Mouse (Mus musculus): Measurements from ENCODE around the gene Ndufb2. TPM values are rescaled to one million over a fixed set of nuclear protein-coding genes. Genes with fewer than 3 reads are reported as not detected.

Gene Ndufb2
- polyA plus RNA-seq, 1 experiment from 2014 or later = 582 TPM

- Histone ChIP-seq H3K36me3 (peaks cover 77% of the 10 kb centered on the region), H3K4me1 (no peaks in the 10 kb centered on the region), H3K9ac (replicated peaks) (no peak overlapping the region), H3K27ac (replicated peaks) (no peak overlapping the region), H3K27me3 (replicated peaks) (no peaks in the 10 kb centered on the region), H3K4me2 (no peak overlapping the region), H3K9me3 (replicated peaks) (no peaks in the 10 kb centered on the region), H3K4me3 (replicated peaks) (no peak overlapping the region)
- WGBS = 90% methylated on average over 7 of the region's 7 CpGs
- no peak for ATAC-seq (ENCODE audit: low FRiP score)
Observed at GRCm38 (mm10) chr6:39581087-39581784, 11.1 kb upstream of the Ndufb2 start.

GRCm38 (mm10) chr6:39585517-39585916 lies 6.9 kb upstream of the Ndufb2 start, which contains the start of gene Gm42420:
Gm42420 (plus strand) TSS chr6:39585753.
- WGBS = 96% methylated on average over 6 of the region's 6 CpGs
- H3K27ac ChIP-seq (replicated peaks) = no peak within 1 kb of the TSS
- no peak within 1 kb of the TSS for H3K4me2 ChIP-seq
- ATAC-seq (ENCODE audit: low FRiP score) = no peak
- no peak within 1 kb of the TSS for H3K9ac ChIP-seq (replicated peaks)
- H3K4me1 ChIP-seq = no peaks in the 10 kb centered on the region
- no peak within 1 kb of the TSS for H3K4me3 ChIP-seq (replicated peaks)
- no peaks in the 10 kb centered on the region for H3K27me3 ChIP-seq (replicated peaks)
- no peaks in the 10 kb centered on the region for H3K9me3 ChIP-seq (replicated peaks)
- peaks cover 79% of the 10 kb centered on the region for H3K36me3 ChIP-seq

GRCm38 (mm10) chr6:39591481-39591880 lies 893 bp upstream of the Ndufb2 start:
- ATAC-seq (ENCODE audit: low FRiP score) = no peak
- no peak overlapping the region for H3K4me3 ChIP-seq (replicated peaks)
- peaks cover 29% of the 10 kb centered on the region for H3K36me3 ChIP-seq
- H3K4me1 ChIP-seq = peaks cover 25% of the 10 kb centered on the region
- no peaks in the 10 kb centered on the region for H3K9me3 ChIP-seq (replicated peaks)
- H3K27me3 ChIP-seq (replicated peaks) = no peaks in the 10 kb centered on the region
- WGBS = 95% methylated on average over 4 of the region's 4 CpGs
- peak overlapping the region; percentile 66 for H3K4me2 ChIP-seq
- H3K27ac ChIP-seq (replicated peaks) = no peak overlapping the region
- no peak overlapping the region for H3K9ac ChIP-seq (replicated peaks)

- no peak overlapping the region for H3K27ac ChIP-seq (replicated peaks)
- peaks cover 45% of the 10 kb centered on the region for H3K36me3 ChIP-seq
- no peak overlapping the region for H3K4me3 ChIP-seq (replicated peaks)
- H3K4me2 ChIP-seq = no peak overlapping the region
- H3K9me3 ChIP-seq (replicated peaks) = no peaks in the 10 kb centered on the region
- no peaks in the 10 kb centered on the region for H3K4me1 ChIP-seq
- ATAC-seq (ENCODE audit: low FRiP score) = no peak
- no peaks in the 10 kb centered on the region for H3K27me3 ChIP-seq (replicated peaks)
- WGBS = 97% methylated on average over 3 of the region's 3 CpGs
- H3K9ac ChIP-seq (replicated peaks) = no peak overlapping the region
Observed at GRCm38 (mm10) chr6:39600851-39601250, 8.5 kb downstream of the Ndufb2 start.

- Histone ChIP-seq H3K27me3 (replicated peaks) (no peaks in the 10 kb centered on the region), H3K4me1 (no peaks in the 10 kb centered on the region), H3K36me3 (peaks cover 43% of the 10 kb centered on the region), H3K27ac (replicated peaks) (no peak overlapping the region), H3K4me2 (no peak overlapping the region), H3K9ac (replicated peaks) (no peak overlapping the region), H3K9me3 (replicated peaks) (no peaks in the 10 kb centered on the region), H3K4me3 (replicated peaks) (no peak overlapping the region)
- ATAC-seq (ENCODE audit: low FRiP score) = no peak
- 93% methylated on average over 3 of the region's 3 CpGs for WGBS
Observed at GRCm38 (mm10) chr6:39601828-39602227, 9.5 kb downstream of the Ndufb2 start.

GRCm38 (mm10) chr6:39604565-39604964 lies 12.2 kb downstream of the Ndufb2 start:
- ATAC-seq (ENCODE audit: low FRiP score) = no peak
- peaks cover 28% of the 10 kb centered on the region for H3K36me3 ChIP-seq
- no peaks in the 10 kb centered on the region for H3K4me1 ChIP-seq
- no peak overlapping the region for H3K4me3 ChIP-seq (replicated peaks)
- 81% methylated on average over 5 of the region's 5 CpGs for whole genome bisulfite sequencing
- H3K9me3 ChIP-seq (replicated peaks) = no peaks in the 10 kb centered on the region
- no peaks in the 10 kb centered on the region for H3K27me3 ChIP-seq (replicated peaks)
- no peak overlapping the region for H3K27ac ChIP-seq (replicated peaks)
- H3K9ac ChIP-seq (replicated peaks) = no peak overlapping the region
- no peak overlapping the region for H3K4me2 ChIP-seq

- Histone ChIP-seq H3K4me3 (replicated peaks) (no peak overlapping the region), H3K4me2 (no peak overlapping the region), H3K9ac (replicated peaks) (no peak overlapping the region), H3K9me3 (replicated peaks) (no peaks in the 10 kb centered on the region), H3K36me3 (peaks cover 17% of the 10 kb centered on the region), H3K4me1 (no peaks in the 10 kb centered on the region), H3K27me3 (replicated peaks) (no peaks in the 10 kb centered on the region), H3K27ac (replicated peaks) (no peak overlapping the region)
- WGBS = 87% methylated on average over 6 of the region's 6 CpGs
- no peak for ATAC-seq (ENCODE audit: low FRiP score)
Observed at GRCm38 (mm10) chr6:39606056-39606455, 13.7 kb downstream of the Ndufb2 start.

GRCm38 (mm10) chr6:39606862-39607261 lies 14.5 kb downstream of the Ndufb2 start:
- no peak for ATAC-seq (ENCODE audit: low FRiP score)
- Histone ChIP-seq H3K36me3 (peaks cover 16% of the 10 kb centered on the region), H3K27ac (replicated peaks) (no peak overlapping the region), H3K4me2 (no peak overlapping the region), H3K9ac (replicated peaks) (no peak overlapping the region), H3K4me3 (replicated peaks) (no peak overlapping the region), H3K9me3 (replicated peaks) (no peaks in the 10 kb centered on the region), H3K27me3 (replicated peaks) (no peaks in the 10 kb centered on the region), H3K4me1 (no peaks in the 10 kb centered on the region)
- 80% methylated on average over 3 of the region's 3 CpGs for WGBS

- H3K4me1 ChIP-seq = no peaks in the 10 kb centered on the region
- H3K9ac ChIP-seq (replicated peaks) = no peak overlapping the region
- 80% methylated on average over 5 of the region's 5 CpGs for WGBS
- ATAC-seq (ENCODE audit: low FRiP score) = no peak
- no peak overlapping the region for H3K4me2 ChIP-seq
- no peaks in the 10 kb centered on the region for H3K9me3 ChIP-seq (replicated peaks)
- H3K4me3 ChIP-seq (replicated peaks) = no peak overlapping the region
- no peaks in the 10 kb centered on the region for H3K27me3 ChIP-seq (replicated peaks)
- peaks cover 11% of the 10 kb centered on the region; the same call in 1 of the 2 replicates for H3K36me3 ChIP-seq
- H3K27ac ChIP-seq (replicated peaks) = no peak overlapping the region
Observed at GRCm38 (mm10) chr6:39607365-39607764, 15.0 kb downstream of the Ndufb2 start.

GRCm38 (mm10) chr6:39610207-39610606 lies 17.8 kb downstream of the Ndufb2 start:
- Histone ChIP-seq H3K36me3 (peaks cover 27% of the 10 kb centered on the region), H3K4me1 (no peaks in the 10 kb centered on the region), H3K4me2 (no peak overlapping the region), H3K27me3 (replicated peaks) (no peaks in the 10 kb centered on the region), H3K27ac (replicated peaks) (no peak overlapping the region), H3K9ac (replicated peaks) (no peak overlapping the region), H3K4me3 (replicated peaks) (no peak overlapping the region), H3K9me3 (replicated peaks) (no peaks in the 10 kb centered on the region)
- no peak for ATAC-seq (ENCODE audit: low FRiP score)
- 61% methylated on average over 2 of the region's 2 CpGs for WGBS

- Histone ChIP-seq H3K36me3 (peaks cover 35% of the 10 kb centered on the region), H3K4me3 (replicated peaks) (no peak overlapping the region)
Observed at GRCm38 (mm10) chr6:39611296-39611695, 18.9 kb downstream of the Ndufb2 start.

More at GRCm38 (mm10) chr6:39611296-39611695, 18.9 kb downstream of the Ndufb2 start:
- Histone ChIP-seq H3K9me3 (replicated peaks) (no peaks in the 10 kb centered on the region), H3K27ac (replicated peaks) (no peak overlapping the region), H3K9ac (replicated peaks) (no peak overlapping the region), H3K27me3 (replicated peaks) (no peaks in the 10 kb centered on the region), H3K4me2 (no peak overlapping the region), H3K4me1 (no peaks in the 10 kb centered on the region)
- 92% methylated on average over 2 of the region's 2 CpGs for WGBS
- no peak for ATAC-seq (ENCODE audit: low FRiP score)
